Comparison of ENCODE assay signal across 26 mouse cellular contexts in genomic region chr1:183069954-183070649, GRCm38 (mm10).
DNase-seq lines count a peak whose midpoint lies in the region; ATAC-seq and TF ChIP-seq lines count a peak whose summit lies in the region.
"Had no signal": no experiment of that assay in that cellular context is flagged by ENCODE, and none has a peak within 500 bp of the region (broad histone marks: within the 10 kb centered on the region; RNA-seq: fewer than 3 reads in every experiment).

No protein-coding gene starts in this region.

- peak; percentile 3 for DNase-seq in 416B (ENCODE audit: low read depth)
- DNase-seq in MEL (ENCODE audit: low read depth, low spot score): peak; percentile 54
- DNase-seq in c-Kit-positive CD71-negative TER-119-negative erythroid progenitor cells, embryonic 14.5 days (ENCODE audit: low read depth): peak; percentile 29
- DNase-seq in cerebellum, adult 11 months: no peak
- DNase-seq in thymus, postnatal 14 days: no peak
- no peak for DNase-seq in liver, embryonic 11.5 days (ENCODE audit: low spot score)
- DNase-seq: adrenal gland, postnatal 14 days; B cell, adult 2 months; cerebellum, adult 11-12 months; cerebellum, adult 9-11 months; cerebellum, postnatal 36 days; forebrain, postnatal 0 days; gastrocnemius, postnatal 10 days; heart, postnatal 36 days; kidney, adult 11 months; kidney, adult 9 months had no signal

- H3K9ac ChIP-seq in MEL (ENCODE audit: control insufficient read depth, low read depth, low read length, poor library complexity, severe bottlenecking): no peak overlapping the region
- no peak overlapping the region for H3K9ac ChIP-seq in liver, embryonic 11.5 days (ENCODE audit: low read depth, low read length)
- H3K9ac ChIP-seq: embryonic facial prominence, embryonic 12.5 days; forebrain, embryonic 13.5 days; forebrain, postnatal 0 days; heart, embryonic 13.5 days; hindbrain, embryonic 13.5 days had no signal

- 70% methylated on average over 8 of the region's 8 CpGs for WGBS in liver, embryonic 11.5 days

- H3K4me2 ChIP-seq in liver, embryonic 11.5 days: no peak overlapping the region
- H3K4me2 ChIP-seq: embryonic facial prominence, embryonic 12.5 days; forebrain, embryonic 13.5 days; heart, embryonic 13.5 days; hindbrain, embryonic 13.5 days had no signal

- no peaks in the 10 kb centered on the region for H3K9me3 ChIP-seq in MEL (replicated peaks; ENCODE audit: insufficient read depth, low read length)
- H3K9me3 ChIP-seq in liver, embryonic 11.5 days (ENCODE audit: control insufficient read depth, low read length): no peaks in the 10 kb centered on the region
- H3K9me3 ChIP-seq: embryonic facial prominence, embryonic 12.5 days; forebrain, embryonic 13.5 days; G1E; heart, embryonic 13.5 days; hindbrain, embryonic 13.5 days had no signal

- peaks cover 0 to 8% of the 10 kb centered on the region in 2 experiments; a peak in 2 of 4 replicates for H3K36me3 ChIP-seq in MEL (ENCODE audit: control insufficient read depth in 1 of 2, insufficient read depth in 2 of 2, low read length in 2 of 2)
- no peaks in the 10 kb centered on the region for H3K36me3 ChIP-seq in liver, embryonic 11.5 days (ENCODE audit: control insufficient read depth, insufficient read depth, low read length)
- H3K36me3 ChIP-seq: embryonic facial prominence, embryonic 12.5 days; G1E; heart, embryonic 13.5 days; hindbrain, embryonic 13.5 days had no signal

- ATAC-seq in hematopoietic stem cell, adult 5-6 weeks (replicated peaks in 1 of 2; ENCODE audit: insufficient read depth in 1 of 2, low FRiP score in 2 of 2, low TSS enrichment in 1 of 2, low read depth in 1 of 2, poor library complexity in 2 of 2, severe bottlenecking in 2 of 2): peak; percentile 56 to 81
- ATAC-seq in liver, embryonic 11.5 days (replicated peaks; ENCODE audit: low FRiP score): no peak
- ATAC-seq: activated CD4-positive, CD25-positive, alpha-beta regulatory T cell, adult 4 months; CD4-positive, CD25-positive, alpha-beta regulatory T cell, adult 4 months; forebrain, embryonic 13.5 days; forebrain, postnatal 0 days; hindbrain, postnatal 0 days; Patski had no signal

- no peaks in the 10 kb centered on the region; a peak in 1 of 4 replicates for H3K27me3 ChIP-seq in MEL (ENCODE audit: control insufficient read depth in 1 of 2, insufficient read depth in 2 of 2, low read length in 2 of 2)
- H3K27me3 ChIP-seq in liver, embryonic 11.5 days (replicated peaks; ENCODE audit: control insufficient read depth, insufficient read depth, low read length): no peaks in the 10 kb centered on the region
- H3K27me3 ChIP-seq: embryonic facial prominence, embryonic 12.5 days; forebrain, embryonic 13.5 days; Patski had no signal

- TF ChIP-seq POLR2A in MEL (IDR thresholded peaks at IDR 0.05; ENCODE audit: control insufficient read depth in 1 of 2, insufficient read depth in 1 of 2, low read depth in 1 of 2, low read length in 2 of 2, poor library complexity in 1 of 2): no peak

- TF ChIP-seq CTCF in MEL (IDR thresholded peaks at IDR 0.05 in 2 of 3, conservative IDR thresholded peaks at IDR 0.05 in 1 of 3; ENCODE audit: control insufficient read depth in 1 of 3, insufficient read depth in 1 of 3, low read depth in 2 of 3, low read length in 3 of 3, poor library complexity in 1 of 3, severe bottlenecking in 1 of 3): no peak

- TF ChIP-seq EP300 in MEL (IDR thresholded peaks at IDR 0.05; ENCODE audit: low read depth in 1 of 2, low read length in 2 of 2): no peak

- H3K4me1 ChIP-seq in MEL (ENCODE audit: control insufficient read depth in 1 of 2, insufficient read depth in 2 of 2, low read length in 2 of 2): peaks cover 6 to 37% of the 10 kb centered on the region in 2 experiments
- peaks cover 2% of the 10 kb centered on the region for H3K4me1 ChIP-seq in liver, embryonic 11.5 days (replicated peaks; ENCODE audit: control insufficient read depth, insufficient read depth, low read length)

- H3K79me2 ChIP-seq in MEL (ENCODE audit: control insufficient read depth, insufficient read depth, low read length, poor library complexity): no peaks in the 10 kb centered on the region

- H3K4me3 ChIP-seq in MEL (ENCODE audit: control insufficient read depth in 1 of 2, insufficient read depth in 1 of 2, low read depth in 2 of 2, low read length in 2 of 2): peak overlapping the region; percentile 12 to 13; a peak in 1 of 4 replicates
- no peak overlapping the region for H3K4me3 ChIP-seq in liver, embryonic 11.5 days (ENCODE audit: low read depth, low read length)
- H3K4me3 ChIP-seq: embryonic facial prominence, embryonic 12.5 days; forebrain, embryonic 13.5 days; heart, embryonic 13.5 days; hindbrain, embryonic 13.5 days had no signal

- no peak overlapping the region; the same call in 1 of the 2 replicates for H3K27ac ChIP-seq in MEL (ENCODE audit: control insufficient read depth, low read depth, low read length)
- H3K27ac ChIP-seq in liver, embryonic 11.5 days (ENCODE audit: low read depth, low read length): no peak overlapping the region
- H3K27ac ChIP-seq: embryonic facial prominence, embryonic 12.5 days; forebrain, embryonic 13.5 days; heart, embryonic 13.5 days; hindbrain, embryonic 13.5 days; hindbrain, postnatal 0 days had no signal

- TF ChIP-seq RAD21 in MEL (IDR thresholded peaks at IDR 0.05; ENCODE audit: low read depth, low read length): no peak

TF ChIP-seq in MEL, 35 proteins besides CTCF, POLR2A, EP300 and RAD21:
- no peak for TF ChIP-seq SMC3 (IDR thresholded peaks at IDR 0.05; ENCODE audit: low read depth, low read length)
- TF ChIP-seq ZMIZ1 (IDR thresholded peaks at IDR 0.05; ENCODE audit: low read depth, low read length): no peak
- no peak for TF ChIP-seq TBP (IDR thresholded peaks at IDR 0.05; ENCODE audit: low read depth, low read length)
- no peak for TF ChIP-seq MEF2A (IDR thresholded peaks at IDR 0.05; ENCODE audit: extremely low read depth, insufficient replicate concordance, low read depth, low read length, poor library complexity, severe bottlenecking)
- TF ChIP-seq MYC (IDR thresholded peaks at IDR 0.05; ENCODE audit: low read depth, low read length): 0 out of 2 replicates have a peak, but pooled peaks have one; percentile 49
- TF ChIP-seq NELFE (IDR thresholded peaks at IDR 0.05; ENCODE audit: low read depth, low read length): no peak
- TF ChIP-seq MAFK (IDR thresholded peaks at IDR 0.05; ENCODE audit: borderline replicate concordance, low read depth, low read length): no peak
- TF ChIP-seq ETS1 (IDR thresholded peaks at IDR 0.05; ENCODE audit: low read depth, low read length): 0 out of 2 replicates have a peak, but pooled peaks have one; percentile 8
- no peak for TF ChIP-seq NRF1 (IDR thresholded peaks at IDR 0.05; ENCODE audit: insufficient read depth, low read depth, low read length, poor library complexity, severe bottlenecking)
- TF ChIP-seq ZNF384 (IDR thresholded peaks at IDR 0.05; ENCODE audit: low read depth, low read length): no peak
- TF ChIP-seq UBTF (IDR thresholded peaks at IDR 0.05; ENCODE audit: borderline replicate concordance, insufficient read depth, low read depth, low read length): no peak

Comparison
In these comparisons a context has a peak if more than half of its experiments do, and no peak if none do; other contexts are left out.
1. DNase-seq: peak in 416B (single experiment), MEL (single experiment) and c-Kit-positive CD71-negative TER-119-negative erythroid progenitor cells, embryonic 14.5 days (single experiment); none in cerebellum, adult 11 months (single experiment), thymus, postnatal 14 days (single experiment) and liver, embryonic 11.5 days (single experiment).